Mouse (Mus musculus): ENCODE measurements around the gene Taar8c. TPM values are rescaled to one million over a fixed set of nuclear protein-coding genes. Genes with fewer than 3 reads are reported as not detected.
"Not testable (repeated sequence)": the region's sequence is repeated elsewhere in the genome, so short reads cannot be mapped to it uniquely, and the experiment has no call there.

Gene Taar8c
- polyA plus RNA-seq, 1 experiment from 2014 or later = not detected

DNA sequence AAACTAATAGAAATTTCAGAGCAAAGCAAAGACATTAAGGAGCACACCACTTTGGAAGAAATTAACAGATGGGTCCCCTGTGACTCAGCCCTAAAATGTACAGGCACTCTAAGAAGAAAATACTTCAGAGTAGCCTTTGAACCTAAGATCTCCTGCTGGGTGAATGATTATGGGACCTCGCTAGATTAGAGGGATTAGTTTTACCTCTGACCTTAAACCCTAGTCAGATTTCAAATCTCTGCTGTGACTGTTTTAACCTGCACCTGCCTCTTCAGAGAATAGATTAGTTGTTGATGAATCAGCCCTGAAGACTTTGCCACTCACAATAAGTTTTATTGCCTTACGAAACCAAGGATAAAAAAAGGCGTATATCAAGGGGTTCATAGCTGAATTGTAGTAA, 6.5 kb upstream of the Taar8c start:
- H3K9ac ChIP-seq (ENCODE audit: low read length) = no peak overlapping the region
- no peaks in the 10 kb centered on the region for H3K4me1 ChIP-seq (replicated peaks; ENCODE audit: control insufficient read depth, insufficient read depth)
- ATAC-seq (ENCODE audit: low FRiP score, low TSS enrichment) (no peak), DNase-seq (ENCODE audit: low spot score) (no peak)
- H3K9me3 ChIP-seq (ENCODE audit: control insufficient read depth, low read length) = no peaks in the 10 kb centered on the region
- no peak overlapping the region for H3K4me3 ChIP-seq (ENCODE audit: low read depth, low read length)
- H3K27ac ChIP-seq (replicated peaks) = no peak overlapping the region
- TF ChIP-seq EP300 (optimal IDR thresholded peaks at IDR 0.05) (no peak), CTCF (IDR thresholded peaks at IDR 0.05; ENCODE audit: low read depth) (no peak)
- H3K36me3 ChIP-seq (ENCODE audit: control insufficient read depth, insufficient read depth, low read length) = no peaks in the 10 kb centered on the region
- no peak overlapping the region for H3K4me2 ChIP-seq (replicated peaks; ENCODE audit: low read depth)
- 56% methylated on average over 3 of the region's 3 CpGs for WGBS
- H3K27me3 ChIP-seq (ENCODE audit: control insufficient read depth, insufficient read depth, low read length) = no peaks in the 10 kb centered on the region

DNA sequence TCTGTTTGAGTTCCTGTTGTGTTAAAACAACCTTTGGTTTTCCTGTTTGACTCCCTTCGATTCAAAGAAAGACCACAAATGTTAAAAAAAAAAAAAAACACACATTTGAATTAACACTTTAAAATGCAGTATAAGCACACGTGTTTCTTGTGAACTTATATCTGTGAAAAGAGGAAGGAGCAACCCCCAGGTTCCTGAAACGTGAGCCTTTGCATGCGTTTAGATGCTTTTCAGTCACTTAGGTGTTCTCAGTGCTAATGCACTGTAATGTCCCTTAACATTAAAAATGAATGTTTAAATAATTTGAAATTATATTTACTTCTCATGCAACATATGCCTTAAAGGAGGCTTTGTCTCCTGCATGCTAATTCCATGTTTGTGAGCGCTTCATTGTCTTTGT, 6.0 kb upstream of the Taar8c start:
- Histone ChIP-seq H3K4me1 (replicated peaks; ENCODE audit: control insufficient read depth, insufficient read depth) (no peaks in the 10 kb centered on the region), H3K4me2 (replicated peaks; ENCODE audit: low read depth) (no peak overlapping the region), H3K9me3 (ENCODE audit: control insufficient read depth, low read length) (no peaks in the 10 kb centered on the region), H3K36me3 (ENCODE audit: control insufficient read depth, insufficient read depth, low read length) (no peaks in the 10 kb centered on the region), H3K27me3 (ENCODE audit: control insufficient read depth, insufficient read depth, low read length) (no peaks in the 10 kb centered on the region), H3K27ac (replicated peaks) (no peak overlapping the region), H3K4me3 (ENCODE audit: low read depth, low read length) (no peak overlapping the region), H3K9ac (ENCODE audit: low read length) (no peak overlapping the region)
- DNase-seq (ENCODE audit: low spot score) = no peak
- ATAC-seq (ENCODE audit: low FRiP score, low TSS enrichment) = no peak
- WGBS = 72% methylated on average over 5 of the region's 5 CpGs
- no peak for TF ChIP-seq CTCF (IDR thresholded peaks at IDR 0.05; ENCODE audit: low read depth)
- TF ChIP-seq EP300 (optimal IDR thresholded peaks at IDR 0.05) = no peak

DNA sequence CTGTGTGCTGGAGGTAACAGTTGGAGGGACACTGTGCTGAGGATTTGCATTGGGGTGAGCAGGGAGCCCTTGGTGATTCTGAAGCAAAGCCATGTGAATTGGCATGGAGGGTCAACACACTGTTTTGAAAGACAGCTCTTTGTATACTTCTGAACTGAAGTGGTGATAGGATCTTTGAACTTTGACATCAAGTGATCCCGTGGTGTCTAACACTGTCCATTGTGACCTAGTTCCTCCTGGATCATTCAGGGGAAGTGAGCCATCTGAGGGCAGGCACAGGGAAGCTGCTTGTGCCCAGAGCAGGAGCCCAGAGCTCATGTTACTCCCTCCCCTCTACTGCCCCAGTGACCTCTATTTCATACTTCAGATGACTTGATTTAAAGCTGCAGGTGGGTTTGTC, 1.6 kb upstream of the Taar8c start:
- not testable (repeated sequence) for H3K9ac ChIP-seq (ENCODE audit: low read length); H3K4me2 ChIP-seq (replicated peaks; ENCODE audit: low read depth); H3K27ac ChIP-seq (replicated peaks); H3K4me3 ChIP-seq (ENCODE audit: low read depth, low read length); DNase-seq (ENCODE audit: low spot score); ATAC-seq (ENCODE audit: low FRiP score, low TSS enrichment); H3K36me3 ChIP-seq (ENCODE audit: control insufficient read depth, insufficient read depth, low read length); H3K27me3 ChIP-seq (ENCODE audit: control insufficient read depth, insufficient read depth, low read length); H3K9me3 ChIP-seq (ENCODE audit: control insufficient read depth, low read length); H3K4me1 ChIP-seq (replicated peaks; ENCODE audit: control insufficient read depth, insufficient read depth)
- 20% methylated on average over 1 of the region's 1 CpGs for WGBS

DNA sequence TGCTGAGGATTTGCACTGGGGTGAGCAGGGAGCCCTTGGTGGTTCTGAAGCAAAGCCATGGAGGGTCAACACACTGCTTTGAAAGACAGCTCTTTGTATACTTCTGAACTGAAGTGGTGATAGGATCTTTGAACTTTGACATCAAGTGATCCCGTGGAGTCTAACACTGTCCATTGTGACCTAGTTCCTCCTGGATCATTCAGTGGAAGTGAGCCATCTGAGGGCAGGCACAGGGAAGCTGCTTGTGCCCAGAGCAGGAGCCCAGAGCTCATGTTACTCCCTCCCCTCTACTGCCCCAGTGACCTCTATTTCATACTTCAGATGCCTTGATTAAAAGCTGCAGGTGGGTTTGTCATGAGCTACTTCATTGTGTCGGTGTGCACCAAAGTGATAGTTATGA, 4.7 kb downstream of the Taar8c start:
- 20% methylated on average over 2 of the region's 2 CpGs for WGBS
- not testable (repeated sequence) for ATAC-seq (ENCODE audit: low FRiP score, low TSS enrichment); H3K27me3 ChIP-seq (ENCODE audit: control insufficient read depth, insufficient read depth, low read length); H3K27ac ChIP-seq (replicated peaks); H3K4me1 ChIP-seq (replicated peaks; ENCODE audit: control insufficient read depth, insufficient read depth); H3K36me3 ChIP-seq (ENCODE audit: control insufficient read depth, insufficient read depth, low read length); H3K9me3 ChIP-seq (ENCODE audit: control insufficient read depth, low read length); H3K4me3 ChIP-seq (ENCODE audit: low read depth, low read length); H3K4me2 ChIP-seq (replicated peaks; ENCODE audit: low read depth); H3K9ac ChIP-seq (ENCODE audit: low read length); DNase-seq (ENCODE audit: low spot score)

DNA sequence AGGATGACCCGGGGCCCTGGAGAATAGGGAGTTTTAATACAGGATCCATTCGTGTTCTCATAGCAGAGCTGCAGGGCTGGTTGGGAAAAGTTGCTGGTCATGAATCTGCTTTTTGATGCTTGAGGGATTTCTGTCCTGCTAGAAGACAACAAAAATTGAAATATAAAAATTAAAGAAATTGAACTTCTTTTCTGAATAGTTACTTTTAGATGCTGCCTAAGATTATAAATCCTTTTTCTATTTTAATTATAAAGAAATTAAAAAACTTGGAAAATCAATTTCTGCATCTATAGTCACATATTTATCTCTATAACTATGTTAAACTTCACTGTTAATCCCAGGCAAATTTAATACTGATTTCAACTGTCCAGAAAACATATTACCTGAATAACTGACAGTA, 9.5 kb downstream of the Taar8c start, which contains the start of gene Taar8b:
TSS of gene Taar8b (minus strand) at position 101 of the 400 bp plus-strand sequence.
- Histone ChIP-seq H3K27me3 (ENCODE audit: control insufficient read depth, insufficient read depth, low read length) (no peaks in the 10 kb centered on the region), H3K36me3 (ENCODE audit: control insufficient read depth, insufficient read depth, low read length) (no peaks in the 10 kb centered on the region), H3K4me3 (ENCODE audit: low read depth, low read length) (no peak within 1 kb of the TSS), H3K27ac (replicated peaks) (no peak within 1 kb of the TSS), H3K9ac (ENCODE audit: low read length) (no peak within 1 kb of the TSS), H3K4me1 (replicated peaks; ENCODE audit: control insufficient read depth, insufficient read depth) (no peaks in the 10 kb centered on the region), H3K9me3 (ENCODE audit: control insufficient read depth, low read length) (no peaks in the 10 kb centered on the region), H3K4me2 (replicated peaks; ENCODE audit: low read depth) (no peak within 1 kb of the TSS)
- no peak for ATAC-seq (ENCODE audit: low FRiP score, low TSS enrichment)
- DNase-seq (ENCODE audit: low spot score) = no peak
- 78% methylated on average over 2 of the region's 2 CpGs for WGBS
- TF ChIP-seq EP300 (optimal IDR thresholded peaks at IDR 0.05) (no peak), CTCF (IDR thresholded peaks at IDR 0.05; ENCODE audit: low read depth) (no peak)

DNA sequence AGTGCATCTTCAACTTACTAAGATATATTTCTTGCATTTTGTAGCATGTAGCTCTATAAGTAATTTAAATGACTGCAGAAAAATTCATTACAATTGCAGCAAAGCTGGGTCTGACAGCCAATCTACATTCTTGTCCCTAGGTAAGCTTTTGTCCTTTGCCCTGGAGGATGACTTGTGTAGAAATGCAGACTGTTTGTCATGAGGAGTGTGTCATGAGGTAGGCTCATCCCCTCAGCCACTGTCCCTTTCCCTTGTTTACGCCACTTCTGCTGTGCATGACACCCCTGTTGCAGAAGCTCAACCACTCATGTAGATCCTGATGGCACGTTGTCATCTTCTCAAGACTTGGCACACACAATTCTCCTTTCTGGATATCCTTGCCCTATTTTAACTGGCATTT, 14.5 kb downstream of the Taar8c start:
- Histone ChIP-seq H3K4me3 (ENCODE audit: low read depth, low read length) (no peak overlapping the region), H3K9ac (ENCODE audit: low read length) (no peak overlapping the region), H3K27ac (replicated peaks) (no peak overlapping the region), H3K27me3 (ENCODE audit: control insufficient read depth, insufficient read depth, low read length) (no peaks in the 10 kb centered on the region), H3K36me3 (ENCODE audit: control insufficient read depth, insufficient read depth, low read length) (no peaks in the 10 kb centered on the region), H3K4me1 (replicated peaks; ENCODE audit: control insufficient read depth, insufficient read depth) (no peaks in the 10 kb centered on the region), H3K9me3 (ENCODE audit: control insufficient read depth, low read length) (no peaks in the 10 kb centered on the region), H3K4me2 (replicated peaks; ENCODE audit: low read depth) (no peak overlapping the region)
- 90% methylated on average over 2 of the region's 2 CpGs for WGBS
- ATAC-seq (ENCODE audit: low FRiP score, low TSS enrichment) = no peak
- DNase-seq (ENCODE audit: low spot score) = no peak
- TF ChIP-seq EP300 (optimal IDR thresholded peaks at IDR 0.05) (no peak), CTCF (IDR thresholded peaks at IDR 0.05; ENCODE audit: low read depth) (no peak)
